Mouse (Mus musculus) erythroblast, embryonic 14.5 days (primary cell): Measurements from ENCODE around the gene Smyd3.

Experiments used
- GATA1 ChIP-seq: IDR thresholded peaks from 2 replicates; pipeline ENCODE4 v1.6.1; 2012; ENCODE audit warnings: low read length, inconsistent platforms, mixed read lengths
- TAL1 ChIP-seq: IDR thresholded peaks from 3 replicates; pipeline ENCODE4 v1.6.1; 2012; ENCODE audit warnings: low read length, inconsistent platforms, mixed read lengths

GRCm38 (mm10) chr1:179004133-179004866 is 513.5 kb downstream of the Smyd3 start:
- TF ChIP-seq TAL1 (no peak), GATA1 (no peak)
